In the genomic region with DNA sequence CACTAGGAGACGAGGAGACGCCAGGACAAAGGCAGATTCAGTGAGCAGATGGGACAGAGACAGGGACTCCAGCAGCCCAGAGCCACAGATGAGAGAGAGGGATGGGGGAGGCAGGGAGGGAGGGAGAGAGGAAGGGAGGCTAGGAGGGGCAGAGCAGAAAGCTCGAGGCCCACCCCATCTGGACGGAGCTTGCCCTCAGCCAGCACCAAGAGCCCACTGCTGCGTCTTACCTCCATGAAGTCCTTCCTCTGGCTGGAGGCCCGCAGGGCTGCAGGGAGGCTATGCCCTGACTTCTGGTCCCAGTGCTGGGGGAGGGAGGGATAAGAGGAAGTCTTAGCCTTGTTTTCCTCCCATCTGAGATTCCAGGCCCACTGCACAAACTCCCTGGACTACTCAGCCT, we compare ENCODE assay signal across 29 mouse cellular contexts. TPM values are rescaled to one million over a fixed set of nuclear protein-coding genes. Genes with fewer than 3 reads are reported as not detected.
DNase-seq lines count a peak whose midpoint lies in the region; ATAC-seq and TF ChIP-seq lines count a peak whose summit lies in the region.
"Had no signal": no experiment of that assay in that cellular context is flagged by ENCODE, and none has a peak within 500 bp of the region (broad histone marks: within the 10 kb centered on the region; RNA-seq: fewer than 3 reads in every experiment).

No protein-coding gene starts in this region.

- TF ChIP-seq POLR2A in cerebellum, adult 2 months (IDR thresholded peaks at IDR 0.05; ENCODE audit: borderline replicate concordance, insufficient read depth, low read length): no peak

- H3K9me3 ChIP-seq in hindbrain, postnatal 0 days (ENCODE audit: low read length): no peaks in the 10 kb centered on the region
- no peaks in the 10 kb centered on the region for H3K9me3 ChIP-seq in hindbrain, embryonic 12.5 days (replicated peaks)
- no peaks in the 10 kb centered on the region for H3K9me3 ChIP-seq in midbrain, embryonic 11.5 days (ENCODE audit: control insufficient read depth, low read length)
- no peaks in the 10 kb centered on the region for H3K9me3 ChIP-seq in midbrain, embryonic 16.5 days (replicated peaks; ENCODE audit: control insufficient read depth, low read length, poor library complexity, severe bottlenecking)
- no peaks in the 10 kb centered on the region for H3K9me3 ChIP-seq in midbrain, embryonic 15.5 days
- H3K9me3 ChIP-seq: embryonic facial prominence, embryonic 12.5 days; G1E; heart, embryonic 12.5 days; kidney, embryonic 15.5 days; liver, embryonic 13.5 days; neural tube, embryonic 15.5 days; stomach, embryonic 15.5 days had no signal

- H3K4me3 ChIP-seq in cerebellum, adult 2 months (replicated peaks; ENCODE audit: insufficient read depth, low read depth, low read length): no peak overlapping the region
- no peak overlapping the region for H3K4me3 ChIP-seq in hindbrain, postnatal 0 days (ENCODE audit: low read length)
- no peak overlapping the region for H3K4me3 ChIP-seq in hindbrain, embryonic 12.5 days
- no peak overlapping the region for H3K4me3 ChIP-seq in midbrain, embryonic 11.5 days (ENCODE audit: low read depth, low read length)
- H3K4me3 ChIP-seq in midbrain, embryonic 16.5 days (ENCODE audit: low read depth, low read length): no peak overlapping the region
- no peak overlapping the region for H3K4me3 ChIP-seq in midbrain, embryonic 15.5 days
- H3K4me3 ChIP-seq: embryonic facial prominence, embryonic 12.5 days; heart, adult 2 months; heart, embryonic 12.5 days; kidney, embryonic 15.5 days; liver, embryonic 13.5 days; neural tube, embryonic 15.5 days; stomach, embryonic 15.5 days had no signal

- TF ChIP-seq CTCF in cerebellum, adult 2 months (IDR thresholded peaks at IDR 0.05; ENCODE audit: borderline replicate concordance, insufficient read depth, low read depth, low read length): no peak
- TF ChIP-seq CTCF in hindbrain, postnatal 0 days (IDR thresholded peaks at IDR 0.05; ENCODE audit: low read depth): no peak

- 28% methylated on average over 6 of the region's 6 CpGs for WGBS in cerebellum, adult 2 months
- WGBS in hindbrain, postnatal 0 days: 69% methylated on average over 6 of the region's 6 CpGs
- WGBS in hindbrain, embryonic 12.5 days: 76% methylated on average over 6 of the region's 6 CpGs
- 86% methylated on average over 6 of the region's 6 CpGs for WGBS in midbrain, embryonic 11.5 days
- WGBS in midbrain, embryonic 16.5 days: 74% methylated on average over 6 of the region's 6 CpGs
- 75% methylated on average over 6 of the region's 6 CpGs for WGBS in midbrain, embryonic 15.5 days

- no peak overlapping the region for H3K27ac ChIP-seq in cerebellum, adult 2 months (ENCODE audit: insufficient read depth, low read length)
- peak overlapping the region; percentile 22; the same call in 1 of the 2 replicates for H3K27ac ChIP-seq in hindbrain, postnatal 0 days
- H3K27ac ChIP-seq in hindbrain, embryonic 12.5 days: no peak overlapping the region
- no peak overlapping the region for H3K27ac ChIP-seq in midbrain, embryonic 11.5 days (ENCODE audit: low read depth, low read length)
- no peak overlapping the region for H3K27ac ChIP-seq in midbrain, embryonic 16.5 days (ENCODE audit: low read length)
- 0 out of 2 replicates have a peak overlapping the region, but pooled peaks have one; percentile 26 for H3K27ac ChIP-seq in midbrain, embryonic 15.5 days
- H3K27ac ChIP-seq: embryonic facial prominence, embryonic 12.5 days; heart, adult 2 months; kidney, embryonic 15.5 days; liver, embryonic 13.5 days; neural tube, embryonic 15.5 days; stomach, embryonic 15.5 days had no signal

- peaks cover 3% of the 10 kb centered on the region; the same call in 1 of the 2 replicates for H3K4me1 ChIP-seq in cerebellum, adult 2 months (ENCODE audit: control insufficient read depth, insufficient read depth, low read length)
- H3K4me1 ChIP-seq in hindbrain, postnatal 0 days (ENCODE audit: insufficient read depth, low read length): no peaks in the 10 kb centered on the region
- peaks cover 2% of the 10 kb centered on the region; the same call in 1 of the 2 replicates for H3K4me1 ChIP-seq in hindbrain, embryonic 12.5 days
- peaks cover 3% of the 10 kb centered on the region; the same call in 1 of the 2 replicates for H3K4me1 ChIP-seq in midbrain, embryonic 11.5 days (ENCODE audit: control insufficient read depth, insufficient read depth, low read length)
- peaks cover 4% of the 10 kb centered on the region; the same call in 1 of the 2 replicates for H3K4me1 ChIP-seq in midbrain, embryonic 16.5 days (ENCODE audit: control insufficient read depth, insufficient read depth, low read length)
- H3K4me1 ChIP-seq in midbrain, embryonic 15.5 days: peaks cover 8% of the 10 kb centered on the region

- no peaks in the 10 kb centered on the region for H3K27me3 ChIP-seq in cerebellum, adult 2 months (ENCODE audit: control insufficient read depth, insufficient read depth, low read length)
- H3K27me3 ChIP-seq in hindbrain, postnatal 0 days (ENCODE audit: insufficient read depth, low read length): no peaks in the 10 kb centered on the region
- H3K27me3 ChIP-seq in hindbrain, embryonic 12.5 days: no peaks in the 10 kb centered on the region
- no peaks in the 10 kb centered on the region for H3K27me3 ChIP-seq in midbrain, embryonic 11.5 days (ENCODE audit: control insufficient read depth, insufficient read depth, low read length)
- H3K27me3 ChIP-seq in midbrain, embryonic 16.5 days (ENCODE audit: control insufficient read depth, insufficient read depth, low read depth, low read length): no peaks in the 10 kb centered on the region
- H3K27me3 ChIP-seq in midbrain, embryonic 15.5 days (replicated peaks): no peaks in the 10 kb centered on the region
- H3K27me3 ChIP-seq: embryonic facial prominence, embryonic 12.5 days; heart, embryonic 12.5 days; kidney, embryonic 15.5 days; liver, embryonic 13.5 days; neural tube, embryonic 15.5 days; Patski; stomach, embryonic 15.5 days had no signal

- no peak overlapping the region for H3K9ac ChIP-seq in hindbrain, postnatal 0 days (replicated peaks; ENCODE audit: low read length)
- H3K9ac ChIP-seq in hindbrain, embryonic 12.5 days: no peak overlapping the region
- no peak overlapping the region for H3K9ac ChIP-seq in midbrain, embryonic 11.5 days (ENCODE audit: low read length)
- H3K9ac ChIP-seq in midbrain, embryonic 16.5 days (ENCODE audit: low read depth, low read length): no peak overlapping the region
- H3K9ac ChIP-seq in midbrain, embryonic 15.5 days: no peak overlapping the region
- H3K9ac ChIP-seq: embryonic facial prominence, embryonic 12.5 days; heart, embryonic 12.5 days; kidney, embryonic 15.5 days; liver, embryonic 13.5 days; neural tube, embryonic 15.5 days; stomach, embryonic 15.5 days had no signal

- peak; percentile 68 to 78 for DNase-seq in cerebellum, postnatal 10 days
- DNase-seq in cerebellum, adult 2 months: no peak
- no peak for DNase-seq in hindbrain, postnatal 0 days (ENCODE audit: low spot score)
- peak; percentile 67 for DNase-seq in midbrain, embryonic 11.5 days (ENCODE audit: low spot score, missing footprints)
- DNase-seq in kidney, adult 8-10 months: no peak
- DNase-seq: adrenal gland, postnatal 10 days; cerebellum, adult 9-10 months; embryo, embryonic 11 days; heart, adult 2 months; kidney, adult 11 months; kidney, postnatal 25 days; liver, embryonic 13.5 days; lung, adult 18-20 months; lung, postnatal 4 days; right cerebral cortex, postnatal 25 days had no signal

- no peak overlapping the region for H3K4me2 ChIP-seq in hindbrain, postnatal 0 days (ENCODE audit: low read depth, low read length)
- H3K4me2 ChIP-seq in hindbrain, embryonic 12.5 days (replicated peaks): no peak overlapping the region
- no peak overlapping the region for H3K4me2 ChIP-seq in midbrain, embryonic 11.5 days
- no peak overlapping the region for H3K4me2 ChIP-seq in midbrain, embryonic 16.5 days (ENCODE audit: low read length)
- H3K4me2 ChIP-seq in midbrain, embryonic 15.5 days: no peak overlapping the region
- H3K4me2 ChIP-seq: embryonic facial prominence, embryonic 12.5 days; heart, embryonic 12.5 days; kidney, embryonic 15.5 days; liver, embryonic 13.5 days; neural tube, embryonic 15.5 days; stomach, embryonic 15.5 days had no signal

- no peak for ATAC-seq in hindbrain, postnatal 0 days
- ATAC-seq in hindbrain, embryonic 12.5 days (ENCODE audit: low FRiP score): no peak
- no peak for ATAC-seq in midbrain, embryonic 11.5 days (ENCODE audit: low FRiP score)
- no peak for ATAC-seq in midbrain, embryonic 16.5 days
- no peak for ATAC-seq in midbrain, embryonic 15.5 days (replicated peaks)
- ATAC-seq: inflammation-experienced regulatory T-cells, adult 6 months; lung, postnatal 0 days; Patski had no signal

- peaks cover 61% of the 10 kb centered on the region for H3K36me3 ChIP-seq in hindbrain, postnatal 0 days (ENCODE audit: insufficient read depth, low read length)
- peaks cover 74% of the 10 kb centered on the region for H3K36me3 ChIP-seq in hindbrain, embryonic 12.5 days
- peaks cover 43% of the 10 kb centered on the region for H3K36me3 ChIP-seq in midbrain, embryonic 11.5 days (ENCODE audit: control insufficient read depth, insufficient read depth, low read length)
- H3K36me3 ChIP-seq in midbrain, embryonic 16.5 days (ENCODE audit: control insufficient read depth, insufficient read depth, low read length): peaks cover 61% of the 10 kb centered on the region
- H3K36me3 ChIP-seq in midbrain, embryonic 15.5 days (replicated peaks): peaks cover 60% of the 10 kb centered on the region

RNA-seq across cellular contexts. Expression of a gene that starts 34.4 kb away (rescaled TPM):
- 62.3 and 80.7 TPM in 2 replicates for polyA plus RNA-seq in cerebellum, adult 2 months (2012; rRNA removed)
- 77.1 and 80.1 TPM in 2 replicates for total RNA-seq in hindbrain, postnatal 0 days (2014; rRNA removed)
- polyA plus RNA-seq in hindbrain, postnatal 0 days (2015; fragmentation: Nextera tagmentation; extraction: Ambion mirVana): 61.4 and 67.1 TPM in 2 replicates
- polyA plus RNA-seq in hindbrain, embryonic 12.5 days (2016; fragmentation: Nextera tagmentation; extraction: Ambion mirVana): 58.5 and 60.2 TPM in 2 replicates
- polyA plus RNA-seq in midbrain, embryonic 11.5 days (2014; fragmentation: Nextera tagmentation; extraction: Ambion mirVana): 22.8 and 23.2 TPM in 2 replicates
- 83.1 and 84.7 TPM in 2 replicates for polyA plus RNA-seq in midbrain, embryonic 16.5 days (2015; fragmentation: Nextera tagmentation; extraction: Ambion mirVana)
- polyA plus RNA-seq in midbrain, embryonic 15.5 days (2015; fragmentation: Nextera tagmentation; extraction: Ambion mirVana): 97.2 and 100 TPM in 2 replicates
- total RNA-seq: hematopoietic stem cell, adult 5-6 weeks; megakaryocyte-erythroid progenitor cell, adult 5-6 weeks had no signal
- polyA plus RNA-seq: G1E had no signal

Comparison
In these comparisons a context has a peak if more than half of its experiments do, and no peak if none do; other contexts are left out.
1. DNase-seq: peak in cerebellum, postnatal 10 days (2 of 2) and midbrain, embryonic 11.5 days (single experiment); none in cerebellum, adult 2 months (0 of 2), hindbrain, postnatal 0 days (single experiment) and kidney, adult 8-10 months (0 of 2).
2. H3K27ac ChIP-seq: peak in hindbrain, postnatal 0 days (single experiment) and midbrain, embryonic 15.5 days (single experiment); none in cerebellum, adult 2 months (single experiment), hindbrain, embryonic 12.5 days (single experiment), midbrain, embryonic 11.5 days (single experiment) and midbrain, embryonic 16.5 days (single experiment).